Mouse (Mus musculus) embryo, embryonic 11.5 days (tissue): ENCODE measurements around the gene Elf4.

Experiments used
- DNase-seq: peaks from one replicate; pipeline ENCODE4 v3.0.0-alpha.2; 2012; ENCODE audit warnings: low read depth, low spot score

The Elf4 gene

GRCm38 (mm10) chrX:48367841-48368240, 95.1 kb downstream of the Elf4 start:
- no peak for DNase-seq

DNA sequence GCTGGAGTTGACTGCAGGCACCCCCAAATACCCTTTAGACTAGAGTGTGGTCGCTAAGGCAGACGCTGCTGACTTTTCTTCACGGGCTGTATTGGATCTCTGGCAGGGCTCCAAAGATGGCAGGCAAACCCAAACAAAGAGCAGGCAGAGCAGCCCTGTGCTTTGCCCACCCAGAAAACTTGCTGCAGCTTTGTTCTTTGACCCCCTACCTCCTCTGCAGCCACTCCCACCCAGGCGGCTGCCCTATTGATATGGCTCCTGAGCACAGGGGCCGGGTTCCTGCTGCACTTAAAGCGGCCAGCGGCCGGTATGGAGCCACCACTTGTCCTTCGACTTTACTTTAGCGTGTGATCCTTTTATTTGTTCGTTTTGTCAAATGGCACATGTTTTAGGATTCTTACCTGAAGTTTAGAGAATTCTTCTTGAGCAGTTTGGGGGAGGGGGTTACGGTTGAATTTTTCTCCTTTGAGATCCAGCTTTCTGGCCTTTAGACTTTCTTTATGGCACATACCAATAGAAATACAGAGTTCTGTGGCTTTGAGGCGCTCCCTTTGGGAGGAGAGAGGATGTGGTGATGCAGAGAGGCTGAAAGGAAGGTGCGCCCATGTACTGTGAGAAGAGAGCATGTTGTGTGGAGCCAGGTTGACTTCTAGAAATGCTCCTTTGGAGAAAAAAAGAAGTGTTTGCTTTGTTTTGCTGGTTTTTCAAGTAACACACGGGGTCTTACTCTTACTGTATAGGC, 96.9 kb downstream of the Elf4 start:
- no peak for DNase-seq
